In the genomic region with DNA sequence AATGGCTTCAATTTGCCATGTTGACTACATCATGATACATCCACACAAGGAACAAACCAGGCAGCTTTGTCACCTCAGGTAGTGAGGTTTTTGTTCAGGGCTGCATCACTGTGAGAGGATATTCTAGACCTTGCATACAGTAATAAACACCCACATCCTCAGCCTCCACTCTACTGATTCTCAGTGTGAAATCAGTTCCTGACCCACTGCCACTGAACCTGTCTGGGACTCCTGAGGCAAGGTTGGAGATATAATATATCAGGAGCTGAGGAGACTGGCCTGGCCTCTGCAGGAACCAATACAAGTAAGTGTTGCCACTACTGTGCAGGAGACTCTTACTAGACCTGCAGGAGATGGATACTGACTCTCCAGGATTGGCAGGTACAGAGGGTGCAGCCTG, we compare ENCODE assay signal across 18 mouse cellular contexts. TPM values are rescaled to one million over a fixed set of nuclear protein-coding genes. Genes with fewer than 3 reads are reported as not detected.
DNase-seq lines count a peak whose midpoint lies in the region.
"Not testable (repeated sequence)": the region's sequence is repeated elsewhere in the genome, so short reads cannot be mapped to it uniquely, and the experiment has no call there.
"Had no signal": no experiment of that assay in that cellular context is flagged by ENCODE, and none has a peak within 500 bp of the region (broad histone marks: within the 10 kb centered on the region; RNA-seq: fewer than 3 reads in every experiment).

No protein-coding gene starts in this region.

- DNase-seq in B cell, adult 2 months, result peak; percentile 39 to 54
- peak; percentile 1 for DNase-seq in adrenal gland, postnatal 10 days
- peak; percentile 3 for DNase-seq in gastrocnemius, postnatal 14 days
- peak; percentile 80 for DNase-seq in heart, adult 11 months
- peak; percentile 10 to 41 for DNase-seq in spleen, postnatal 10 days (ENCODE audit: low spot score in 2 of 2)
- DNase-seq in spleen, postnatal 36 days (ENCODE audit: low spot score in 2 of 2), result peak; percentile 66 to 77
- DNase-seq in spleen, postnatal 4 days (ENCODE audit: low spot score in 2 of 2), result peak; percentile 15 to 64

- intact Hi-C loops in gastrocnemius, postnatal 14 days (cut with DNase I; ENCODE audit: low total_unique reads), result not testable (repeated sequence)

RNA-seq across cellular contexts. Expression of a gene that starts 24.8 kb away (rescaled TPM):
- not detected for total RNA-seq in adrenal gland, postnatal 10 days (2021)
- not detected for total RNA-seq in gastrocnemius, postnatal 14 days (2021)
- total RNA-seq: adrenal gland, adult 18-20 months; adrenal gland, adult 2 months; adrenal gland, adult 8-10 months; adrenal gland, postnatal 14 days; adrenal gland, postnatal 25 days; adrenal gland, postnatal 36 days; adrenal gland, postnatal 4 days; CH12.LX; ES-E14; G1E; MEL had no signal

Comparison
In these comparisons a context has a peak if more than half of its experiments do, and no peak if none do; other contexts are left out.
1. Peak in every context shown above with its lines: DNase-seq.
2. DNase-seq: peak in every context shown above with its lines; median percentile 80 in heart, adult 11 months; 72 in spleen, postnatal 36 days; 46 in B cell, adult 2 months; 40 in spleen, postnatal 4 days; 26 in spleen, postnatal 10 days; 3 in gastrocnemius, postnatal 14 days; 1 in adrenal gland, postnatal 10 days.